Mouse (Mus musculus): Measurements from ENCODE around the gene Dnase1l2. TPM values are rescaled to one million over a fixed set of nuclear protein-coding genes. Genes with fewer than 3 reads are reported as not detected.

Dnase1l2 gene
- polyA plus RNA-seq, 1 experiment from 2014 or later, result 17.2 TPM

- no peaks in the 10 kb centered on the region for H3K4me1 ChIP-seq
- H3K4me3 ChIP-seq (replicated peaks), result no peak overlapping the region
- H3K9me3 ChIP-seq (replicated peaks), result no peaks in the 10 kb centered on the region
- H3K9ac ChIP-seq, result no peak overlapping the region
- no peaks in the 10 kb centered on the region; the same call in 1 of the 2 replicates for H3K36me3 ChIP-seq
- peak; percentile 54; the same call in 1 of the 2 replicates for ATAC-seq (ENCODE audit: insufficient number of reproducible peaks, low FRiP score, low TSS enrichment, low read depth)
- no peak overlapping the region for H3K4me2 ChIP-seq (replicated peaks)
- 21% methylated on average over 4 of the region's 4 CpGs for WGBS
- H3K27me3 ChIP-seq, result no peaks in the 10 kb centered on the region
- H3K27ac ChIP-seq (replicated peaks), result no peak overlapping the region
Measured at GRCm38 (mm10) chr17:24393527-24393926, 49.4 kb downstream of the Dnase1l2 start.

GRCm38 (mm10) chr17:24391149-24391548, 51.8 kb downstream of the Dnase1l2 start:
- Histone ChIP-seq H3K9me3 (replicated peaks) (no peaks in the 10 kb centered on the region), H3K27me3 (no peaks in the 10 kb centered on the region), H3K9ac (no peak overlapping the region), H3K27ac (replicated peaks) (no peak overlapping the region), H3K4me2 (replicated peaks) (no peak overlapping the region), H3K4me3 (replicated peaks) (no peak overlapping the region), H3K4me1 (no peaks in the 10 kb centered on the region), H3K36me3 (no peaks in the 10 kb centered on the region; the same call in 1 of the 2 replicates)
- 64% methylated on average over 8 of the region's 8 CpGs for WGBS
- ATAC-seq (ENCODE audit: insufficient number of reproducible peaks, low FRiP score, low TSS enrichment, low read depth), result no peak

Other genes starting within 250 kb of the Dnase1l2 start
- gene Tbc1d24, start 237.5 kb downstream of the Dnase1l2 start, polyA plus RNA-seq (2015; fragmentation: Nextera tagmentation; extraction: Ambion mirVana), result 5.5 and 8.6 TPM in 2 replicates
- gene Ntn3, start 233.6 kb downstream of the Dnase1l2 start, polyA plus RNA-seq (2015; fragmentation: Nextera tagmentation; extraction: Ambion mirVana), result 10.5 and 11.0 TPM in 2 replicates
- 11.6 and 13.0 TPM in 2 replicates for gene Tedc2, start 222.3 kb downstream of the Dnase1l2 start, polyA plus RNA-seq (2015; fragmentation: Nextera tagmentation; extraction: Ambion mirVana)
- 42.7 and 47.2 TPM in 2 replicates for gene Ccnf, start 191.6 kb downstream of the Dnase1l2 start, polyA plus RNA-seq (2015; fragmentation: Nextera tagmentation; extraction: Ambion mirVana)
- not detected in 2 replicates for gene Abca17, start 92.0 kb downstream of the Dnase1l2 start, polyA plus RNA-seq (2015; fragmentation: Nextera tagmentation; extraction: Ambion mirVana)
- gene Abca3, start 91.2 kb downstream of the Dnase1l2 start, polyA plus RNA-seq (2015; fragmentation: Nextera tagmentation; extraction: Ambion mirVana), result 8.1 and 8.3 TPM in 2 replicates
- gene Rnps1, start 28.5 kb downstream of the Dnase1l2 start, polyA plus RNA-seq (2015; fragmentation: Nextera tagmentation; extraction: Ambion mirVana), result 253 and 275 TPM in 2 replicates
- gene Eci1, start 16.5 kb downstream of the Dnase1l2 start, polyA plus RNA-seq (2015; fragmentation: Nextera tagmentation; extraction: Ambion mirVana), result 70.0 and 71.2 TPM in 2 replicates
- 37.0 and 39.8 TPM in 2 replicates for gene E4f1, start 27.2 kb upstream of the Dnase1l2 start, polyA plus RNA-seq (2015; fragmentation: Nextera tagmentation; extraction: Ambion mirVana)
- 48.9 and 50.6 TPM in 2 replicates for gene Pgp, start 27.3 kb upstream of the Dnase1l2 start, polyA plus RNA-seq (2015; fragmentation: Nextera tagmentation; extraction: Ambion mirVana)
- 0.43 and 0.44 TPM in 2 replicates for gene Bricd5, start 30.8 kb upstream of the Dnase1l2 start, polyA plus RNA-seq (2015; fragmentation: Nextera tagmentation; extraction: Ambion mirVana)
- gene Mlst8, start 36.0 kb upstream of the Dnase1l2 start, polyA plus RNA-seq (2015; fragmentation: Nextera tagmentation; extraction: Ambion mirVana), result 27.2 and 28.8 TPM in 2 replicates
- 2.5 and 4.0 TPM in 2 replicates for gene Caskin1, start 45.5 kb upstream of the Dnase1l2 start, polyA plus RNA-seq (2015; fragmentation: Nextera tagmentation; extraction: Ambion mirVana)
- 92.8 and 95.7 TPM in 2 replicates for gene Traf7, start 84.8 kb upstream of the Dnase1l2 start, polyA plus RNA-seq (2015; fragmentation: Nextera tagmentation; extraction: Ambion mirVana)
- 3.7 and 4.3 TPM in 2 replicates for gene Rab26, start 91.1 kb upstream of the Dnase1l2 start, polyA plus RNA-seq (2015; fragmentation: Nextera tagmentation; extraction: Ambion mirVana)
- 32.6 and 36.7 TPM in 2 replicates for gene Pkd1, start 106.7 kb upstream of the Dnase1l2 start, polyA plus RNA-seq (2015; fragmentation: Nextera tagmentation; extraction: Ambion mirVana)
- 57.8 and 64.4 TPM in 2 replicates for gene Tsc2, start 189.5 kb upstream of the Dnase1l2 start, polyA plus RNA-seq (2015; fragmentation: Nextera tagmentation; extraction: Ambion mirVana)
- gene Nthl1, start 189.6 kb upstream of the Dnase1l2 start, polyA plus RNA-seq (2015; fragmentation: Nextera tagmentation; extraction: Ambion mirVana), result 22.2 and 25.3 TPM in 2 replicates
- gene Slc9a3r2, start 207.2 kb upstream of the Dnase1l2 start, polyA plus RNA-seq (2015; fragmentation: Nextera tagmentation; extraction: Ambion mirVana), result 64.4 and 65.9 TPM in 2 replicates
- gene Npw, start 215.4 kb upstream of the Dnase1l2 start, polyA plus RNA-seq (2015; fragmentation: Nextera tagmentation; extraction: Ambion mirVana), result 0.36 and 0.56 TPM in 2 replicates
- gene Zfp598, start 226.6 kb upstream of the Dnase1l2 start, polyA plus RNA-seq (2015; fragmentation: Nextera tagmentation; extraction: Ambion mirVana), result 23.8 and 26.8 TPM in 2 replicates
- gene Syngr3, start 246.8 kb upstream of the Dnase1l2 start, polyA plus RNA-seq (2015; fragmentation: Nextera tagmentation; extraction: Ambion mirVana), result 2.0 and 2.9 TPM in 2 replicates

Measured in embryonic facial prominence, embryonic 15.5 days (tissue).